Mouse (Mus musculus): Measurements from ENCODE around the gene Rlf.

The Rlf gene

GRCm38 (mm10) chr4:121214793-121215304, at the start of gene Rlf:
TSS of gene Rlf (minus strand) at chr4:121215084.
- DNase-seq (ENCODE audit: extremely low spot score, low read depth, low spot score), result peak; percentile 88

- DNase-seq (ENCODE audit: extremely low spot score, low read depth, low spot score), result no peak
Observed at GRCm38 (mm10) chr4:121241612-121242000, 26.7 kb upstream of the Rlf start.

- peak; percentile 47 for DNase-seq (ENCODE audit: extremely low spot score, low read depth, low spot score)
Observed at GRCm38 (mm10) chr4:121240637-121241611, 26.0 kb upstream of the Rlf start.

DNA sequence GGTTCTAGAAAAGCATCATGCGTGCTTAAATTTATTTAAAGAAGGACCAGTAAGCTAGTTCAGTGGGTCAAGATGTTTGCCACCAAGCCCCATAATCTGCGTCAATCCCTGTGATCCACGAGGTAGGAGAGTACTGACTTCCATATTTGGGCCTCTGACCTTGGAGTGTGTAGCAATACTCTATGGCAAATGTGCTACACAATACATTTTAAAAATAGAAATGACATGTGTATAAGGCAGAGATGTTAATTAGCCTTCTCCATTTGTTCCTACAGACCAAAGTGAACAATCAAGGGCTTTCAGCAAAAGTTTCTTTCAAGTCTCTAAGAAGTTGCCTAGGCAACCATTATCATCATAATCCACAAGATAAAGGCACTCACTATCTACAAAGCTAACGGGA, 25.0 kb upstream of the Rlf start:
- DNase-seq (ENCODE audit: extremely low spot score, low read depth, low spot score), result no peak

GRCm38 (mm10) chr4:121231772-121232414, 17.0 kb upstream of the Rlf start:
- DNase-seq (ENCODE audit: extremely low spot score, low read depth, low spot score), result no peak

DNA sequence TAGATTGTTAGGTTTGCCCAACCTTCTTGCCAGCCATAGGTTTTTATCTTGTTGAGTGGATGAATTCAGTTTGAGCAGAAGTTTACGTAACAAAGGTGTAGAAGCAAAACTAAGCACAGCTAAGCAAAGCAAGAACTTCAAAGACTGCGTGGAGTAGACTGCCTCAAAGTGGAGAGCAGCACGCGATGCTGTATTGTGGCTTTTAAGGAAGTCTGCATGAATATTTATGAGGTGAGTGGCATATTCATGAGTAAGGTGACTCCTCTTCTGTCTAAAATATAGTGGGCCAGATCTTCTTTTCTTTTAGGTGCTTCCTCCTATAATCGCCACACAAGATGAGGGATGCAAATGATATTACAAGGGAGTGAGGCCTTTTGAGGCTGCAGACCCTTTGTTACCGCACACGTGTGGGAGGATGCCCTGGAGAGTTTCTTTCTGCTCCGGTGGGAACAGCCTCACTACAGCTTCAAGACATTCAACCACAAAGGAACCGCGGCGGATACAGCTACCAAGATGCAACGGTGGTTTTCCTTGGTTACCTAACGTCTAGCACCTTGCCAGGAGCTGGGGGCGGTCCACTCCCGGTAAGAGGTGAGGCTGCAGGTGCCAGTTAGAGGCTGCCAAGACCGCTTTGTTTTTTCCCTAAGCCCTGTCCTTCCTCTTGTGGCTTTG, 16.2 kb upstream of the Rlf start:
- no peak for DNase-seq (ENCODE audit: extremely low spot score, low read depth, low spot score)

DNA sequence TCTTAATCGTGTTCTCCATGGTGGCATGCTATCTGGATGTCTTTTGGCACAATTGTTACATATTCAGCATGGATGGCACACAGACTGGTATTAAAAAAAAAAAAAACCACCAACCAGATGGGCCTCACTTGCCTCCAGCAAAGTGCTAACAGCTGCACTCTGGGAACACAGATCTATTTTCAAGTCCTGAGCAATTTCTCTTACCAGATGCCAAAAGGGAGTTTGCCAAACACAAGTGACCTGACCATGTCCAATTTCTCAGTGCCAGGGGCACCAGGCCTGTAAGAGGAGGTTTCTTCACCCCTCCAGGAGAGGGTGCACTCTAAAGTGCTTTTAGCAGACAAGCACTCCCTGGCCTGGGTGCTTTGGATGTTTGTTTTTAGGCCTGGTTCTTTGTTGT, 12.2 kb upstream of the Rlf start:
- DNase-seq (ENCODE audit: extremely low spot score, low read depth, low spot score), result no peak

DNA sequence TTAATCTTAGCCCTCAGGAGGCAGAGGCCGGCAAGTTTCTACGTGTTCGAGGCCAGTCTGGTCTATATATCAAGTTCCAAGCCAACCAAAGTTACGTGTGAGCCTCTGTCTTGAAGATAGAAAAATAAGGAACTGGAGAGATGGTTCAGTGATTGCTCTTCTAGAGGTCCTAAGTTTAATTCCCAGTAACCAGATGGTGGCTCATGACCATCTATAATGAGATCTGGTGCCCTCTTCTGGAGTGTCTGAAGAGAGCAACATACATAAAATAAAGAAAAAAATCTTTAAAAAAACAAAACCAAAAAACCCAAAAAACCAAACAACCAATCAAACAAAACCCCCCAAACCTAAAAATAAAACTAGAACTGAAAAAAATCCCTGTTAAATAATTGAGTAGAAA, 10.3 kb upstream of the Rlf start:
- DNase-seq (ENCODE audit: extremely low spot score, low read depth, low spot score), result no peak

DNA sequence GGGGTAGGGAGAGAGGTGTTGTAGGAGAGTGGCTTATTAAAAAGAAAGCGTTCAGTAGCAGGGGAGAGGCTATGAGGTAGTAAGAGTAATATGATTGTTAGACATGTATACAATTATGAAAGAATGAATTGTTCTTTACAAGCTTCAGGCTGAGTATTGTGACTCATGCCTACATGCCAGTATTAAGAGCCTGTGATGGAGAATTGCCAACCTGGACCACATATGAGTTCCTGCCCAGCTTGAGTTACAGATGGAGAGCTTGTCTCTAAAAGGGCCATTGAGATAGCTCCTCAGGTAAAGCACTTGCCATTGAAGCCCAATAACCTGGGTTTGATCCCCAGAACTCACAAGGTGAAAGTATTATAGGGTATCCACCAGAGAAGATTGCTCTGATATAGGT, 8.3 kb upstream of the Rlf start:
- DNase-seq (ENCODE audit: extremely low spot score, low read depth, low spot score), result no peak

DNA sequence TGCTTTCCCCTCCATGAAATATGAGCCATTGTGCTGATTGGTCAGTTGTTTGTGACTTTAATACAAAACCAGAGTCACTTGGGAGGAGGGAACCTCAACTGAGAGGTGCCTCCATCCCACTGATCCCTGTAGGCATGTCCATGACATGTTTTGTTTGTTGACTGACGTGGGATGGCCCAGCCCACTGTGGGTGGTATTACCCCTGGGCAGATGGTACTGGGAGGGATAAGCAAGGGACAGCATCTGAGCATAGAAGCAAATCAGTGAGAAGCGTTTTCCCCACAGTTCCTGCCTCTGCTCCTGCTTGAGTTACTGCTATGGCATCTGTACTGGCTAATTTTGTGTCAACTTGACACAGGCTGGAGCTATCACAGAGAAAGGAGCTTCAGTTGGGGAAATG, 1.3 kb upstream of the Rlf start:
- DNase-seq (ENCODE audit: extremely low spot score, low read depth, low spot score), result no peak

- no peak for DNase-seq (ENCODE audit: extremely low spot score, low read depth, low spot score)
Observed at GRCm38 (mm10) chr4:121215489-121215888, 605 bp upstream of the Rlf start.

DNA sequence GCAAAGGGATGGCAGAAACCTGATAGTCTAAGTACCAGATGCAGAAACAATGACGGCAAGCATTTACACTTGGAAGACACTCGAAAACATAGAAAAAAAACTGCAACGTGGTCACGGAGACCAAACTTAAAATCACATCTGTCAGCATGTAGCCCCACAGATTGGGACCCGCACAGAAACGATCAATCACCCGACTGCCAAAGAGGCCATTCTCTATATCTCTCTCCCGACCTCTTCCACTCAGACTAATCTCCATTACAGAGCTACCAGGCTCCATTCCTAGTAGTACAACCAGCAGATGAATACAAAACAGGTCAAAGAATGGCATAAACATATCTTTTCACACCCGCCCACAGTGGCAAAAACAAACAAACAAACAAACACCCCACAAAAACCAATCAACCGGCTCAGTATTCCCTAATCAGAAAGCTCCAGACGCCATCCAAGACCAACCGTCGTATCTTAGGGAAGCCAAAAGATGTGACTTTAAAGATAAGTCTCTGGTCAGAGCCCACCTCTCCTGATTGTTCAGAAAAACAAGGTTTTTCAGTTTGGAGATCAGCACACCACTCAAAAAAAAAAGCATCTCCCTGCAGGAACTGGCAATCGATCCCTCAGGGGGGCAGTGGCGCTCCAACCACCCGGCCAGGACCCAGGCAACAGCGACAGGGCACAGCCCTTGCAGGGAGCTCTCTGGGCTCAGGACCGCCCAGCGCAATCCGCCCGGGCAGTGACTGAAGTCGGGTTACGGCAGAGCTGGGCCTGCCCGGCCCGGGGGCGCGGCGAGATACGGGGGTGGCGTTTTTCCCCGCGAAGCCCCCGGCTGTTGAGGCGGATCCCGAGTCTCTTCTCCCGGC, 720 bp downstream of the Rlf start:
- DNase-seq (ENCODE audit: extremely low spot score, low read depth, low spot score), result no peak

- DNase-seq (ENCODE audit: extremely low spot score, low read depth, low spot score), result no peak
Observed at GRCm38 (mm10) chr4:121208911-121209310, 6.0 kb downstream of the Rlf start.

- DNase-seq (ENCODE audit: extremely low spot score, low read depth, low spot score), result no peak
Observed at GRCm38 (mm10) chr4:121197856-121198255, 17.0 kb downstream of the Rlf start.

DNA sequence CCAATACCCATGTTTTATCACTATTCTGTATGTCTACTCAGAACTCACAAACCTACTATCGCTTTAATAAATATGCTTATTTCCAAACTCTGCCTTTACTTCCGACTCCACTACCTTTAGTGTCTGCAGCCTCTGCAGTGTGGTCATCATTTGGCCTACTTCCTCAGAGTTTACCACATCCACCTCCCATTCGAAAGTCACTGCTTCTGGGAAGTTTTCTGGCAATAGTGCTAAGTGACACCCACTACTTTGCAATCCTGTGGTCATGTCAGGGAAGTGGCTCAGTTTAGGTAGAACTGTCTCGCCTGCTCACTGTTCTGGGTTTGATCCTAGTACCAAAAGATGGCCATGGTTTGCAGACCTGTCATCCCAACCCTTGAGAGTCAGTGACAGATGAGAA, 17.9 kb downstream of the Rlf start:
- DNase-seq (ENCODE audit: extremely low spot score, low read depth, low spot score), result no peak

DNA sequence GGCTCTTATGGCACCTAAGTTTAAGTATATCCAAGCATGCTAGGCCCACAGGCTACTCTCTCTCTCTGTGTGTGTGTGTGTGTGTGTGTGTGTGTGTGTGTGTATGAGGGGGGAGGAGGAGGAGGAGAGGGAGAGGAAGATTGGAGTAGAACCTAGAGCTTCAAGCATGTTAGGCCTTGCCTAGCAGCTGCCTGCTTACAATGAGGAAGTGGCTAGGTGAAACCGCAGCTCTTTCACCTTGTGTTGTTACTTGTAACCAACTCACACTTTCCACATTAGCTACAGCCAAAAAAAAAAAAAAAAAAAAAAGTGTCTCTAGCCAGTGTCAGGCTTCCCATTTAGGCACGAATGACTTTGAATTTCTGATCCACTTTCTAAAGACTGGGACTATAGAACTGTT, 18.7 kb downstream of the Rlf start:
- DNase-seq (ENCODE audit: extremely low spot score, low read depth, low spot score), result no peak

GRCm38 (mm10) chr4:121194736-121195135, 20.1 kb downstream of the Rlf start:
- no peak for DNase-seq (ENCODE audit: extremely low spot score, low read depth, low spot score)

DNA sequence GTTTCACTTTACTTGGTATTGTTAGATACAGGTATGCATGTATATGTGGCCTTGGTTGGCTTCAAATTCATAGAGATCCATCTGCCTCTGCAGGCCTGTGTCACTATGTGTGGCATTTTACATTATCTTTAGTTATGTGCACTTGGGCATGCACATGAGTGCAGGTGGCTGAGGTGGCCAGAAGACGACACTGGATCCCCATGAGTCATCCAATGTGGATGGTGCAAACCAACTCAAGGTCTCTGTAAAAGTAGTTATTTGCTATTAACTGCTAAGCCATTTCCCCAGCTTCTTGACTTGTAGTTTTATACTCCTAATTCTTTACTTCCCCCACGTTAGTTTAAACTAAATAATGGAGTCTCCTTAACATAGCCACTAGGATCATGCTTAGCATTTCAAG, 22.6 kb downstream of the Rlf start:
- no peak for DNase-seq (ENCODE audit: extremely low spot score, low read depth, low spot score)

GRCm38 (mm10) chr4:121189341-121189740, 25.5 kb downstream of the Rlf start:
- DNase-seq (ENCODE audit: extremely low spot score, low read depth, low spot score), result no peak

GRCm38 (mm10) chr4:121179669-121180068, 35.2 kb downstream of the Rlf start:
- no peak for DNase-seq (ENCODE audit: extremely low spot score, low read depth, low spot score)

- no peak for DNase-seq (ENCODE audit: extremely low spot score, low read depth, low spot score)
Observed at GRCm38 (mm10) chr4:121167656-121168055, 47.2 kb downstream of the Rlf start.
